Mouse (Mus musculus) intestine, embryonic 14.5 days (tissue): ENCODE results near the gene Rad51d. TPM values are rescaled to one million over a fixed set of nuclear protein-coding genes. Genes with fewer than 3 reads are reported as not detected.
"Not testable (repeated sequence)": the region's sequence is repeated elsewhere in the genome, so short reads cannot be mapped to it uniquely, and the experiment has no call there.

Experiments used
- ATAC-seq: fragments of 200-750 bp; cut with Nextera tagmentation; replicated peaks from 2 replicates; pipeline ENCODE4 v1.8.0; 2017; ENCODE audit warnings: low read depth, moderate number of reproducible peaks, moderate TSS enrichment, moderate library complexity; ENCODE audit not compliant: low FRiP score, low TSS enrichment
- DNase-seq: peaks from one replicate; pipeline ENCODE4 v3.0.0-alpha.2; 2018; ENCODE audit warnings: low spot score
- H3K27ac ChIP-seq: fragments of 300-500 bp; sonication (generic); 2 replicates; pipeline ENCODE4 v1.5.1; 2014; ENCODE audit warnings: low read depth, mild to moderate bottlenecking, control low read depth
- H3K27me3 ChIP-seq: fragments of 300-500 bp; sonication (generic); replicated peaks from 2 replicates; pipeline ENCODE4 v1.6.1; 2014; ENCODE audit warnings: low read length, control low read depth; ENCODE audit not compliant: control insufficient read depth, insufficient read depth
- H3K36me3 ChIP-seq: fragments of 300-500 bp; sonication (generic); 2 replicates; pipeline ENCODE4 v1.6.1; 2014; ENCODE audit warnings: low read length, control low read depth; ENCODE audit not compliant: control insufficient read depth, insufficient read depth
- H3K4me1 ChIP-seq: fragments of 300-500 bp; sonication (generic); replicated peaks from 2 replicates; pipeline ENCODE4 v1.6.1; 2014; ENCODE audit warnings: low read length, control low read depth, mixed read lengths; ENCODE audit not compliant: control insufficient read depth, insufficient read depth
- H3K4me2 ChIP-seq: fragments of 300-500 bp; sonication (generic); 2 replicates; pipeline ENCODE4 v1.6.1; 2014; ENCODE audit warnings: low read length
- H3K4me3 ChIP-seq: fragments of 300-500 bp; sonication (generic); 2 replicates; pipeline ENCODE4 v1.5.1; 2014; ENCODE audit warnings: low read depth, low read length, control low read depth, mixed read lengths
- H3K9ac ChIP-seq: fragments of 300-500 bp; sonication (generic); 2 replicates; pipeline ENCODE4 v1.6.1; 2014; ENCODE audit warnings: mild to moderate bottlenecking, low read length
- H3K9me3 ChIP-seq: fragments of 300-500 bp; sonication (generic); 2 replicates; pipeline ENCODE4 v1.6.1; 2016; ENCODE audit warnings: low read length, control low read depth; ENCODE audit not compliant: control insufficient read depth
- WGBS: fragments of 180-500 bp; shearing (Covaris S2); extraction: QIAGEN DNeasy Blood & Tissue Kit; methylation state at CpG from one replicate; pipeline ENCODE4 v1.1.7; 2014; 5-methylcytosine and 5-hydroxymethylcytosine counted together
- polyA plus RNA-seq: library from polyadenylated mRNA; unstranded; fragments of >200 nt; fragmentation: Nextera tagmentation; extraction: Ambion mirVana; gene quantifications from 2 replicates; pipeline ENCODE4 v1.2.1, GENCODE M21; 2014

Rad51d gene
- polyA plus RNA-seq, result 14.7 and 15.4 TPM in 2 replicates

- DNase-seq, result peak; percentile 97
- Histone ChIP-seq H3K4me3 (peak within 1 kb of the TSS; percentile 62), H3K36me3 (no peaks in the 10 kb centered on the region), H3K9ac (peak within 1 kb of the TSS; percentile 57), H3K27me3 (no peaks in the 10 kb centered on the region), H3K4me2 (peak within 1 kb of the TSS; percentile 90), H3K9me3 (no peaks in the 10 kb centered on the region), H3K27ac (peak within 1 kb of the TSS; percentile 29), H3K4me1 (peaks cover 16% of the 10 kb centered on the region; the same call in 1 of the 2 replicates)
- peak; percentile 90 for ATAC-seq
- under 1% methylated on average over 24 of the region's 26 CpGs for WGBS
These were observed at the start of gene Rad51d for GRCm38 (mm10) chr11:82890342-82890762. Rad51d (minus strand) TSS chr11:82890614.

GRCm38 (mm10) chr11:82933186-82933585, 42.8 kb upstream of the Rad51d start:
- 3% methylated on average over 28 of the region's 29 CpGs for WGBS
- no peak overlapping the region for H3K27ac ChIP-seq
- H3K36me3 ChIP-seq, result no peaks in the 10 kb centered on the region
- H3K9me3 ChIP-seq, result no peaks in the 10 kb centered on the region
- peak overlapping the region; percentile 83 for H3K4me2 ChIP-seq
- no peak overlapping the region for H3K9ac ChIP-seq
- H3K4me1 ChIP-seq, result 0 out of 2 replicates have a peak, but pooled peaks cover 5% of the 10 kb centered on the region
- peaks cover 70% of the 10 kb centered on the region for H3K27me3 ChIP-seq
- peak overlapping the region; percentile 39 for H3K4me3 ChIP-seq
- ATAC-seq, result no peak
- DNase-seq, result no peak

GRCm38 (mm10) chr11:82931671-82932450, 41.4 kb upstream of the Rad51d start:
- not testable (repeated sequence) for H3K36me3 ChIP-seq, ATAC-seq, DNase-seq, H3K27ac ChIP-seq, H3K4me1 ChIP-seq, H3K9me3 ChIP-seq
- Histone ChIP-seq H3K4me2 (peak overlapping the region; percentile 83), H3K27me3 (peaks cover 63% of the 10 kb centered on the region), H3K4me3 (peak overlapping the region; percentile 39), H3K9ac (peak overlapping the region; percentile 25)
- WGBS, result 2% methylated on average over 101 of the region's 119 CpGs

DNA sequence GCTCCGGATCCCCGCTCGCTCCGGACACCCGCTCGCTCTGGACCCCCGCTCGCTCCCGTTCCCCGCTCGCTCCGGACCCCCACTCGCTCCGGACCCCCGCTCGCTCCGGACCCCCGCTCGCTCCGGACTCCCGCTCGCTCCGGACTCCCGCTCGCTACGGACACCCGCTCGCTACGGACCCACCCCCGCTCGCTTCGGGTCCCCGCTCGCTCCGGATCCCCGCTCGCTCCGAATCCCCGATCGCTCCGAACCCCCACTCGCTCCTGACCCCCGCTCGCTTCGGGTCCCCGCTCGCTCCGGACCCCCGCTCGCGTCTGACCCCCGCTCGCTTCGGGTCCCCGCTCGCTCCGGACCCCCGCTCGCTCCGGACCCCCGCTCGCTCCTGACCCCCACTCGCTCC, 40.7 kb upstream of the Rad51d start:
- H3K36me3 ChIP-seq, DNase-seq, ATAC-seq, H3K9me3 ChIP-seq, H3K4me1 ChIP-seq, H3K27ac ChIP-seq, H3K9ac ChIP-seq: not testable (repeated sequence)
- Histone ChIP-seq H3K27me3 (peaks cover 60% of the 10 kb centered on the region), H3K4me2 (peak overlapping the region; percentile 83), H3K4me3 (peak overlapping the region; percentile 39)
- WGBS, result under 1% methylated on average over 53 of the region's 63 CpGs

GRCm38 (mm10) chr11:82930391-82930955, 40.1 kb upstream of the Rad51d start:
- Histone ChIP-seq H3K4me2 (peak overlapping the region; percentile 83), H3K4me3 (peak overlapping the region; percentile 39), H3K27me3 (peaks cover 58% of the 10 kb centered on the region)
- not testable (repeated sequence) for H3K9ac ChIP-seq, H3K9me3 ChIP-seq, H3K27ac ChIP-seq, DNase-seq, ATAC-seq, H3K4me1 ChIP-seq, H3K36me3 ChIP-seq
- under 1% methylated on average over 65 of the region's 85 CpGs for WGBS

GRCm38 (mm10) chr11:82929633-82929950, 39.2 kb upstream of the Rad51d start:
- WGBS, result 43% methylated on average over 3 of the region's 3 CpGs
- Histone ChIP-seq H3K27ac (no peak overlapping the region), H3K4me3 (no peak overlapping the region), H3K9me3 (no peaks in the 10 kb centered on the region), H3K27me3 (peaks cover 52% of the 10 kb centered on the region), H3K36me3 (no peaks in the 10 kb centered on the region), H3K4me2 (no peak overlapping the region), H3K4me1 (0 out of 2 replicates have a peak, but pooled peaks cover 5% of the 10 kb centered on the region), H3K9ac (no peak overlapping the region)
- ATAC-seq, result no peak
- no peak for DNase-seq

DNA sequence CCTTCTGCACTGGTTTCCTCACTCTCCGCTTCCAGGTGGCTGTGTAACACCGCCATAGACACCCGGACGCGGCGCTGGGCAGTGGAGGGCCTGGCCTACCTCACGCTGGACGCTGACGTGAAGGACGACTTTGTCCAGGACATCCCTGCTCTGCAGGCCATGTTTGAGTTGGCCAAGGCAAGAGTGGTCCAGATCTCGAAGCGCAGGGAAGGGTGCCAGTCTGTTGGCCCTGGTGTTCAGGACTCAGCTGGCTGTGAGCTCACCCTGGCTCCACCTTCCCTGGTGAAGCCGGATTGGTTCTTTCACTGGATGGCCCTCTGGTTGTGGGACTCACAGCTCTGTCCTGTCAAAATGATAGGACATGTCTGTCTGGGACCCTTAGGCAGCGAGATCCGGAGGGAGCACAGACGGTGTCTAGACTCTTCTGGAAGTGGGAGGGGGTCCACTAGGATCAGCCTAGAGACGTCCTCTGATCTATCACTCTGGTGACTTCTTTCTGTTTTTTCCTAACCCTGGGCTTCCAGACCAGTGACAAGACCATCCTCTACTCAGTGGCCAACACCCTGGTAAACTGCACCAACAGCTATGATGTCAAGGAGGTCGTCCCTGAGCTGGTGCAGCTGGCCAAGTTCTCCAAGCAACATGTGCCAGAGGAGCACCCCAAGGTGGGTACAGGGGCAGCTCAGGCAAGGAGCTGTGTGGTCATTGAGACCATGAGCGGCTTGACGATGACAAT, 38.7 kb upstream of the Rad51d start:
- Histone ChIP-seq H3K27ac (no peak overlapping the region), H3K4me3 (no peak overlapping the region), H3K4me2 (no peak overlapping the region), H3K36me3 (no peaks in the 10 kb centered on the region), H3K9me3 (no peaks in the 10 kb centered on the region), H3K4me1 (0 out of 2 replicates have a peak, but pooled peaks cover 5% of the 10 kb centered on the region), H3K27me3 (peaks cover 47% of the 10 kb centered on the region), H3K9ac (no peak overlapping the region)
- DNase-seq (no peak), ATAC-seq (no peak)
- 30% methylated on average over 20 of the region's 20 CpGs for WGBS

DNA sequence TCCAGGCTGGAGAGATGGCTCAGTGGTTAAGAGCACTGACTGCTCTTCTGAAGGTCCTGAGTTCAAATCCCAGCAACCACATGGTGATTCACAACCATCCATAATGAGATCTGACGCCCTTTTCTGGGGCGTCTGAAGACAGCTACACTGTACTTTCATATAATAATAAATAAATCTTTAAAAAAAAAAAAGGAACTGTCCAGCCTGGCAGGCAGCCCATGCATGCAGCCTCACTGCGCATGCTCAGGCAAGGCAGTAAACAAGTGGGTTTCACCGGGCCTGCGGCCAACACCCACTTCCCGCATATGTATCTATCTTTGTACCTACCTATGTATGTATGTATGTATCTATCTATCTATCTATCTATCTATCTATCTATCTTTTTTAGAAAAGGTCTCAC, 33.5 kb upstream of the Rad51d start:
- not testable (repeated sequence) for ATAC-seq, H3K4me2 ChIP-seq, H3K9ac ChIP-seq, H3K9me3 ChIP-seq, H3K36me3 ChIP-seq, H3K4me1 ChIP-seq, DNase-seq, H3K27ac ChIP-seq, H3K4me3 ChIP-seq
- peaks cover 25% of the 10 kb centered on the region for H3K27me3 ChIP-seq
- 73% methylated on average over 6 of the region's 6 CpGs for whole genome bisulfite sequencing
